Mouse (Mus musculus): Measurements from ENCODE around the gene Dnmt3a. TPM values are rescaled to one million over a fixed set of nuclear protein-coding genes. Genes with fewer than 3 reads are reported as not detected.

The Dnmt3a gene
- total and polyA plus RNA-seq, 3 experiments, result 15.5 to 61.5 (median 23.4) TPM

DNA sequence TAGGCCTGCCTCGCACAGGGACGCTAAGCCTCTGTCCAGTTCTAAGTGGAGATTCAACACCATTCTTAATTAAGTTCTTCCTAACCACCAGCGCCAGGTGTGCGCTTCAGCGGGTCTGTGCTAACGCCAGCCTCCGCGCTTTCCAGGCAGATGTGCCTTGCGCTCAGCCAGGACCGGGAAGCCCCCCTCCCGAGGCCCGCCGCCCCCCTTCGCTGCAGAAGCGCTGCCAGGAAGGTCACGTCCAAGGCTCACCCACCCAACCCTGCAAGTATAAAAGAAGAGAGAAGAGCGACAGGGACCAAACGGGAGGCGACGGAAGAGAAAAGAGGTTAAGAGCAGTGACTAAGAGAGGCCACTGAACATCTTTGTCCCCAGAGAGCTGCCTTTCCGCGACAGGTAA, 148.8 kb downstream of the Dnmt3a start, which contains the start of gene Pomc:
TSS of gene Pomc (plus strand) at position 301 of the 400 bp plus-strand sequence.
- no peak for TF ChIP-seq ZKSCAN1 (IDR thresholded peaks at IDR 0.05; ENCODE audit: borderline replicate concordance, low read depth, low read length)
- no peak for TF ChIP-seq ZNF384 (IDR thresholded peaks at IDR 0.05; ENCODE audit: low read depth, low read length)
- TF ChIP-seq USF2 (conservative IDR thresholded peaks at IDR 0.05; ENCODE audit: low read depth, low read length), result no peak
- no peak for TF ChIP-seq MYC (IDR thresholded peaks at IDR 0.05; ENCODE audit: low read depth, low read length)
- TF ChIP-seq ELF1 (IDR thresholded peaks at IDR 0.05; ENCODE audit: low read depth, low read length), result no peak
- no peak for TF ChIP-seq CHD2 (IDR thresholded peaks at IDR 0.05; ENCODE audit: low read length)
- no peak for TF ChIP-seq BHLHE40 (IDR thresholded peaks at IDR 0.05; ENCODE audit: low read depth, low read length)
- TF ChIP-seq JUND (conservative IDR thresholded peaks at IDR 0.05; ENCODE audit: low read depth, low read length), result no peak
- no peak for TF ChIP-seq CHD1 (IDR thresholded peaks at IDR 0.05; ENCODE audit: low read depth, low read length)
- TF ChIP-seq RAD21 (IDR thresholded peaks at IDR 0.05; ENCODE audit: low read depth, low read length), result no peak
- TF ChIP-seq MXI1 (IDR thresholded peaks at IDR 0.05; ENCODE audit: low read depth, low read length), result no peak
- no peak for TF ChIP-seq ZC3H11A (IDR thresholded peaks at IDR 0.05; ENCODE audit: low read depth, low read length)
- TF ChIP-seq EP300 (IDR thresholded peaks at IDR 0.05; ENCODE audit: low read length), result no peak
- no peak for TF ChIP-seq SIN3A (IDR thresholded peaks at IDR 0.05; ENCODE audit: low read length)
- peaks cover 2 to 5% of the 10 kb centered on the region in 2 experiments; a peak in 2 of 4 replicates for H3K4me1 ChIP-seq (ENCODE audit: control insufficient read depth in 1 of 2, insufficient read depth in 2 of 2)
- no peak within 1 kb of the TSS for H3K9ac ChIP-seq (ENCODE audit: insufficient read depth, low read depth)
- no peaks in the 10 kb centered on the region for H3K9me3 ChIP-seq (replicated peaks; ENCODE audit: low read length)
- no peak within 1 kb of the TSS for H3K4me2 ChIP-seq (ENCODE audit: insufficient read depth, low read depth, poor library complexity, severe bottlenecking)
- dilution Hi-C loops (cut with MboI; ENCODE audit: extremely low pct_ligation_motif_present, extremely low pct_unique_long_range_greater_than_20kb, low sequenced_read_pairs), result no loop called here
- in situ Hi-C loops (cut with MboI; ENCODE audit: low pct_ligation_motif_present, low pct_unique_long_range_greater_than_20kb, low sequenced_read_pairs), result no loop called here
- H3K79me2 ChIP-seq (replicated peaks; ENCODE audit: control insufficient read depth, extremely low read depth, insufficient read depth, poor library complexity, severe bottlenecking), result no peaks in the 10 kb centered on the region
- H3K4me3 ChIP-seq (replicated peaks in 1 of 3; ENCODE audit: low read depth in 2 of 3, low read length in 2 of 3, poor library complexity in 1 of 3), result no peak within 1 kb of the TSS
- DNase-seq (ENCODE audit: extremely low read depth), result no peak
- H3K27ac ChIP-seq (ENCODE audit: insufficient read depth, low read depth), result no peak within 1 kb of the TSS
- no peaks in the 10 kb centered on the region for H3K36me3 ChIP-seq (replicated peaks in 1 of 2; ENCODE audit: control insufficient read depth in 1 of 2, insufficient read depth in 1 of 2, low read length in 1 of 2)
- H3K27me3 ChIP-seq (replicated peaks), result peaks cover 38% of the 10 kb centered on the region

DNA sequence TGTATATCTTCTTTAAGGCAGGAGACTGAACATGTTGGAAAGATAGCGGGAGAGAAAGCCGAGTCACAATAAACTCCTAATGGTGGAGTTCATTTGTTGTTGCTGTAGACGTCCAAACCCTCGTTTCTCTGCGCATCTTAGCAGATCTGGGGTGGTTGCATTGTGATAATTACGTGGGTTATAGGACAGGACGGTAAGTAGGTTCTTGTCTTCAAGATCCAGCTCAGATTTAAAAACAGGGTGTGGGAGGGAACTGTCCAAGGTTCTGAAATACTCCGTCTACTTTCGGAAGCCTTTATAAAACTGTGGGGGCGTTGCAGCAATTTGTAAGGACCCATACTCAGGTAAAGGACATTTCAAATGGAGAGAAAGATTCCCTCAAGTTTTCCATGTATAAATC, 149.6 kb downstream of the Dnmt3a start:
- DNase-seq (ENCODE audit: extremely low read depth), result peak; percentile 21
- H3K9ac ChIP-seq (ENCODE audit: insufficient read depth, low read depth), result no peak overlapping the region
- H3K4me1 ChIP-seq (ENCODE audit: control insufficient read depth in 1 of 2, insufficient read depth in 2 of 2), result peaks cover 2 to 6% of the 10 kb centered on the region in 2 experiments; a peak in 2 of 4 replicates
- peaks cover 38% of the 10 kb centered on the region for H3K27me3 ChIP-seq (replicated peaks)
- no peak overlapping the region for H3K4me3 ChIP-seq (replicated peaks in 1 of 3; ENCODE audit: low read depth in 2 of 3, low read length in 2 of 3, poor library complexity in 1 of 3)
- in situ Hi-C loops (cut with MboI; ENCODE audit: low pct_ligation_motif_present, low pct_unique_long_range_greater_than_20kb, low sequenced_read_pairs), result no loop called here
- no peak overlapping the region for H3K27ac ChIP-seq (ENCODE audit: insufficient read depth, low read depth)
- H3K4me2 ChIP-seq (ENCODE audit: insufficient read depth, low read depth, poor library complexity, severe bottlenecking), result no peak overlapping the region
- no peaks in the 10 kb centered on the region for H3K9me3 ChIP-seq (replicated peaks; ENCODE audit: low read length)
- peak; percentile 60; the same call in 1 of the 2 replicates for TF ChIP-seq SIN3A (IDR thresholded peaks at IDR 0.05; ENCODE audit: low read length)
- no peak for TF ChIP-seq ETS1 (conservative IDR thresholded peaks at IDR 0.05; ENCODE audit: low read depth, low read length)
- no peak for TF ChIP-seq HCFC1 (IDR thresholded peaks at IDR 0.05; ENCODE audit: low read depth, low read length)
- no peak for TF ChIP-seq IRF4 (IDR thresholded peaks at IDR 0.05; ENCODE audit: low read depth, low read length)
- no peak for TF ChIP-seq ZKSCAN1 (IDR thresholded peaks at IDR 0.05; ENCODE audit: borderline replicate concordance, low read depth, low read length)
- TF ChIP-seq TCF12 (IDR thresholded peaks at IDR 0.05; ENCODE audit: low read depth, low read length), result no peak
- TF ChIP-seq ZC3H11A (IDR thresholded peaks at IDR 0.05; ENCODE audit: low read depth, low read length), result no peak
- dilution Hi-C loops (cut with MboI; ENCODE audit: extremely low pct_ligation_motif_present, extremely low pct_unique_long_range_greater_than_20kb, low sequenced_read_pairs), result no loop called here
- H3K36me3 ChIP-seq (replicated peaks in 1 of 2; ENCODE audit: control insufficient read depth in 1 of 2, insufficient read depth in 1 of 2, low read length in 1 of 2), result no peaks in the 10 kb centered on the region
- H3K79me2 ChIP-seq (replicated peaks; ENCODE audit: control insufficient read depth, extremely low read depth, insufficient read depth, poor library complexity, severe bottlenecking), result no peaks in the 10 kb centered on the region

All from CH12.LX (cell line).